Mouse (Mus musculus) limb, embryonic 11.5 days (tissue): ENCODE data around the gene Lamc1. TPM values are rescaled to one million over a fixed set of nuclear protein-coding genes. Genes with fewer than 3 reads are reported as not detected.

Experiments used
- polyA plus RNA-seq: library from polyadenylated mRNA; unstranded; fragments of >200 nt; fragmentation: Nextera tagmentation; extraction: Ambion mirVana; gene quantifications from 2 replicates; pipeline ENCODE4 v1.2.1, GENCODE M21; 2014

The Lamc1 gene
- polyA plus RNA-seq, 1 experiment from 2014 or later = 29.9 TPM

Other genes with a start within 250 kb of the Lamc1 start
- gene Lamc2, start 146.3 kb downstream of the Lamc1 start, polyA plus RNA-seq = 3.4 and 3.9 TPM in 2 replicates
- 0.23 and 0.27 TPM in 2 replicates for gene Shcbp1l, start 92.4 kb upstream of the Lamc1 start, polyA plus RNA-seq
- gene Dhx9, start 154.9 kb upstream of the Lamc1 start, polyA plus RNA-seq = 28.1 and 36.7 TPM in 2 replicates
- 4.3 and 5.1 TPM in 2 replicates for gene Npl, start 217.3 kb upstream of the Lamc1 start, polyA plus RNA-seq